Mouse (Mus musculus) intestine, postnatal 0 days (tissue): ENCODE data around the gene Slc27a1. TPM values are rescaled to one million over a fixed set of nuclear protein-coding genes. Genes with fewer than 3 reads are reported as not detected.
"Not testable (repeated sequence)": the region's sequence is repeated elsewhere in the genome, so short reads cannot be mapped to it uniquely, and the experiment has no call there.

Experiments used
- ATAC-seq: fragments of 200-750 bp; cut with Nextera tagmentation; 2 replicates; pipeline ENCODE4 v1.8.0; 2017; ENCODE audit warnings: mild to moderate bottlenecking, moderate TSS enrichment, moderate library complexity
- H3K27ac ChIP-seq: fragments of 300-500 bp; sonication (generic); 2 replicates; pipeline ENCODE4 v1.5.1; 2014; ENCODE audit warnings: mild to moderate bottlenecking, low read depth, low read length, moderate library complexity
- H3K27me3 ChIP-seq: fragments of 300-500 bp; sonication (generic); replicated peaks from 2 replicates; pipeline ENCODE4 v1.6.1; 2014; ENCODE audit warnings: low read length, mixed read lengths; ENCODE audit not compliant: control insufficient read depth, insufficient read depth
- H3K36me3 ChIP-seq: fragments of 300-500 bp; sonication (generic); 2 replicates; pipeline ENCODE4 v1.6.1; 2014; ENCODE audit warnings: mild to moderate bottlenecking, moderate library complexity; ENCODE audit not compliant: control insufficient read depth, insufficient read depth
- H3K4me1 ChIP-seq: fragments of 300-500 bp; sonication (generic); replicated peaks from 2 replicates; pipeline ENCODE4 v1.6.1; 2014; ENCODE audit warnings: antibody characterized with exemption, low read length, mixed read lengths; ENCODE audit not compliant: control insufficient read depth, insufficient read depth
- H3K4me2 ChIP-seq: fragments of 300-500 bp; sonication (generic); replicated peaks from 2 replicates; pipeline ENCODE4 v1.6.1; 2014; ENCODE audit warnings: low read depth, mild to moderate bottlenecking, moderate library complexity
- H3K4me3 ChIP-seq: fragments of 300-500 bp; sonication (generic); 2 replicates; pipeline ENCODE4 v1.5.1; 2014; ENCODE audit warnings: low read depth, low read length
- H3K9ac ChIP-seq: fragments of 300-500 bp; sonication (generic); 2 replicates; pipeline ENCODE4 v1.6.1; 2014; ENCODE audit warnings: mild to moderate bottlenecking, low read depth, low read length
- H3K9me3 ChIP-seq: fragments of 300-500 bp; sonication (generic); 2 replicates; pipeline ENCODE4 v1.6.1; 2016; ENCODE audit warnings: mixed run types; ENCODE audit not compliant: control insufficient read depth
- CTCF ChIP-seq: sonication (generic); IDR thresholded peaks from 2 replicates; pipeline ENCODE4 v1.5.1; 2016; ENCODE audit warnings: low read depth, mild to moderate bottlenecking, control low read depth, antibody characterized with exemption, moderate library complexity
- WGBS: fragments of 180-500 bp; shearing (Covaris S2); extraction: QIAGEN DNeasy Blood & Tissue Kit; methylation state at CpG from one replicate; pipeline ENCODE4 v1.1.7; 2014; 5-methylcytosine and 5-hydroxymethylcytosine counted together
- polyA plus RNA-seq: library from polyadenylated mRNA; unstranded; fragments of >200 nt; fragmentation: Nextera tagmentation; extraction: Ambion mirVana; gene quantifications from 2 replicates; pipeline ENCODE4 v1.2.1, GENCODE M21; 2015

Slc27a1 gene
- 14.5 and 14.9 TPM in 2 replicates for polyA plus RNA-seq

- Histone ChIP-seq H3K27ac (peak within 1 kb of the TSS; percentile 82), H3K4me3 (peak within 1 kb of the TSS; percentile 47), H3K27me3 (no peaks in the 10 kb centered on the region), H3K4me1 (peaks cover 2% of the 10 kb centered on the region), H3K9ac (peak within 1 kb of the TSS; percentile 55), H3K4me2 (peak within 1 kb of the TSS; percentile 83), H3K9me3 (no peaks in the 10 kb centered on the region; the same call in 1 of the 2 replicates), H3K36me3 (no peaks in the 10 kb centered on the region)
- TF ChIP-seq CTCF, result no peak
- 23% methylated on average over 12 of the region's 13 CpGs for WGBS
- ATAC-seq, result no peak
Measured at GRCm38 (mm10) chr8:71568387-71568937, at the start of gene Slc27a1. TSS of gene Slc27a1 (plus strand) at chr8:71568882.

GRCm38 (mm10) chr8:71519037-71519825, 49.5 kb upstream of the Slc27a1 start:
- not testable (repeated sequence) for H3K27me3 ChIP-seq, H3K4me1 ChIP-seq, H3K9ac ChIP-seq, H3K4me2 ChIP-seq, H3K27ac ChIP-seq, H3K36me3 ChIP-seq, H3K9me3 ChIP-seq, ATAC-seq, H3K4me3 ChIP-seq
- WGBS, result 37% methylated on average over 8 of the region's 10 CpGs
- TF ChIP-seq CTCF, result peak; percentile 74

GRCm38 (mm10) chr8:71521634-71522033, 47.0 kb upstream of the Slc27a1 start:
- peak; percentile 99 for TF ChIP-seq CTCF
- ATAC-seq, result peak; percentile 78
- Histone ChIP-seq H3K36me3 (no peaks in the 10 kb centered on the region), H3K27me3 (peaks cover 19% of the 10 kb centered on the region), H3K4me1 (no peaks in the 10 kb centered on the region), H3K9me3 (no peaks in the 10 kb centered on the region), H3K4me3 (no peak overlapping the region), H3K9ac (no peak overlapping the region), H3K27ac (no peak overlapping the region), H3K4me2 (peak overlapping the region; percentile 6; the same call in 1 of the 2 replicates)
- WGBS, result 3% methylated on average over 17 of the region's 17 CpGs

GRCm38 (mm10) chr8:71525226-71526050, 43.2 kb upstream of the Slc27a1 start, which contains the start of gene Ccdc194:
TSS of gene Ccdc194 (minus strand) at chr8:71525711.
- peak within 1 kb of the TSS; percentile 17; the same call in 1 of the 2 replicates for H3K4me2 ChIP-seq
- no peaks in the 10 kb centered on the region for H3K9me3 ChIP-seq
- no peak for TF ChIP-seq CTCF
- ATAC-seq, result no peak
- H3K9ac ChIP-seq, result no peak within 1 kb of the TSS
- H3K4me1 ChIP-seq, result no peaks in the 10 kb centered on the region
- no peak within 1 kb of the TSS for H3K27ac ChIP-seq
- 16% methylated on average over 46 of the region's 46 CpGs for WGBS
- H3K36me3 ChIP-seq, result no peaks in the 10 kb centered on the region
- peak within 1 kb of the TSS; percentile 2; the same call in 1 of the 2 replicates for H3K4me3 ChIP-seq
- peaks cover 20% of the 10 kb centered on the region for H3K27me3 ChIP-seq

- no peak overlapping the region for H3K4me3 ChIP-seq
- no peak for TF ChIP-seq CTCF
- peaks cover 20% of the 10 kb centered on the region for H3K27me3 ChIP-seq
- H3K4me1 ChIP-seq, result no peaks in the 10 kb centered on the region
- ATAC-seq, result no peak
- H3K9me3 ChIP-seq, result no peaks in the 10 kb centered on the region
- H3K27ac ChIP-seq, result no peak overlapping the region
- H3K9ac ChIP-seq, result no peak overlapping the region
- 37% methylated on average over 6 of the region's 6 CpGs for WGBS
- H3K36me3 ChIP-seq, result no peaks in the 10 kb centered on the region
- no peak overlapping the region for H3K4me2 ChIP-seq
Measured at GRCm38 (mm10) chr8:71526272-71526671, 42.4 kb upstream of the Slc27a1 start.
